Mouse (Mus musculus) fibroblast of lung, adult 2 months (primary cell): ENCODE measurements around the gene Zkscan4.

ENCODE experiments used
- DNase-seq: peaks from one replicate; pipeline ENCODE4 v3.0.0-alpha.2; 2011; ENCODE audit warnings: low read depth

The Zkscan4 gene

GRCm38 (mm10) chr13:21530136-21530535, 51.4 kb downstream of the Zkscan4 start:
- DNase-seq, result no peak

GRCm38 (mm10) chr13:21530781-21531201, 52.1 kb downstream of the Zkscan4 start, which contains the start of gene Zkscan8:
Gene Zkscan8 (minus strand): TSS chr13:21531120.
- peak; percentile 61 for DNase-seq
